Mouse (Mus musculus) B cell, adult 67 days (primary cell): ENCODE measurements around the gene Gm32687. TPM values are rescaled to one million over a fixed set of nuclear protein-coding genes. Genes with fewer than 3 reads are reported as not detected.

Source experiments
- total RNA-seq, 2 experiments: library from RNA; stranded (reverse); gene quantifications; 4 replicates each; pipeline ENCODE4 v1.2.4; 2023

Gene Gm32687
- total RNA-seq, result 1 to 10 TPM; 5.7 to 5.8 TPM

GRCm38 (mm10) chr10:81863409-81864407, at the start of gene Gm32687:
TSS of gene Gm32687 (plus strand) at chr10:81863934.

GRCm38 (mm10) chr10:81929842-81930743, 66.4 kb downstream of the Gm32687 start, which contains the start of gene Zfp781:
TSS of gene Zfp781 (minus strand) at chr10:81930480.

Other genes starting within 250 kb of the Gm32687 start
- 10 to 100 TPM; 23.5 to 28.2 TPM for gene Sirt6, start 236.1 kb upstream of the Gm32687 start, total RNA-seq
- 1 to 10 TPM; 2.7 to 3.8 TPM for gene Ankrd24, start 235.4 kb upstream of the Gm32687 start, total RNA-seq
- 1 to 10 TPM; 4.0 to 4.5 TPM for gene Gm10778, start 214.9 kb upstream of the Gm32687 start, total RNA-seq
- gene Zfp433, start 159.1 kb upstream of the Gm32687 start, total RNA-seq, result 10 to 100 TPM in 1 of 2 experiments, 1 to 10 TPM in 1; 8.6 to 17.8 TPM
- 1 to 10 TPM; 8.8 to 9.2 TPM for gene Gm3055, start 92.8 kb upstream of the Gm32687 start, total RNA-seq
- gene Gm4767, start 51.7 kb upstream of the Gm32687 start, total RNA-seq, result 1 to 10 TPM; 2.2 to 2.4 TPM
- 1 to 10 TPM; 3.5 to 3.9 TPM for gene Zfp781, start 66.5 kb downstream of the Gm32687 start, total RNA-seq
- 10 to 100 TPM; 13.7 to 14.5 TPM for gene Zfp873, start 184.2 kb downstream of the Gm32687 start, total RNA-seq
- gene BC024063, start 219.4 kb downstream of the Gm32687 start, total RNA-seq, result 10 to 100 TPM; 13.0 to 15.3 TPM